Mouse (Mus musculus) kidney, adult 2 months (tissue): ENCODE data around the gene Dop1a.

Experiments used
- CTCF ChIP-seq: fragments of 200-500 bp; conservative IDR thresholded peaks from 2 replicates; pipeline ENCODE4 v1.5.1; 2011; ENCODE audit warnings: low read depth, mild to moderate bottlenecking, control low read depth, low read length, moderate library complexity, mixed read lengths; ENCODE audit not compliant: insufficient read depth, insufficient read length
- POLR2A ChIP-seq: fragments of 200-500 bp; IDR thresholded peaks from one replicate; pipeline ENCODE4 v1.6.1; 2011; ENCODE audit warnings: low read depth, low read length, control low read depth

GRCm38 (mm10) chr9:86543451-86543850, 76.5 kb downstream of the Dop1a start:
- TF ChIP-seq POLR2A (no peak), CTCF (no peak)
